Mouse (Mus musculus): Measurements from ENCODE around the gene Lypd6. TPM values are rescaled to one million over a fixed set of nuclear protein-coding genes. Genes with fewer than 3 reads are reported as not detected.

Gene Lypd6
- polyA plus RNA-seq (2012; ENCODE audit: insufficient read depth, low replicate concordance): not detected in 2 replicates

DNA sequence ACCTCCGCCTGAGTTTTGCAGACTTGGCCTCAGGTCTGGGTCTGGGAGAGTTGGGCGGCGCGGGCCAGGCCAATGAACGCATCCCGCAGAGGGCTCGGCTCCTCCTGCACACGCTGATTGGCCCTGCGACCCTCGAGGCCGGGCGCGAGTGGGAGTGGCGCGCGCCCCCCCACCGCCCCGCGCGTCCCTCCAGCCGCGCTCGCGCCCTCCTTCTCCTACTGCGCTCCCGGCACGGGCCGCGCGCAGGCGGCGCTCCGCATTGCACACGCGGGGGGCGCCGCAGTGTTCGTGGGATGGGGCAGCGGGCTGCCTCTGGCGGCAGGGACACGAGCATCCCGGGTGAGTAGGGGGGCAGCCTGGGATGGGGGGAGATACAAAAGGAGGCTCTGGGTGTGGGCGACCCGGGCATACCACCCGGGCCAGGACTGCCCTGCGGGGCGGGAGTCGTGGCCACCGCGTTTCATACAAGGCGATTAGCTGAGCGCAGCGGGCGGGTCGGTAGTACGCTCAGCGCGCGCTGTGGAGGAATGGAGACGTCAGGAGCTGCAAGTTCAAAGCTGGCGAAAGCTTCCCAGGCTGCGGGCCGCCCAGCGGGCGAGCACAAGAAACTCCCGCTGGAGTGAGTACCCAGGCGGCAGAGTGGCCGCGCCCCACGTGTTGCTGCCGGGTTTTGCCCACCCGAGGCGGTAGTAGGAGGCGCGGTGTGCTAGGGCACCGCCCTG, at the start of gene Lypd6:
Gene Lypd6 (plus strand): TSS at position 184 of the 722 bp plus-strand sequence.
- Histone ChIP-seq H3K36me3 (replicated peaks; ENCODE audit: low read length) (no peaks in the 10 kb centered on the region), H3K9me3 (peaks cover 3% of the 10 kb centered on the region), H3K4me1 (peaks cover 11% of the 10 kb centered on the region), H3K4me3 (replicated peaks) (peak within 1 kb of the TSS; percentile 89), H3K27me3 (replicated peaks) (peaks cover 54% of the 10 kb centered on the region)
- TF ChIP-seq FLI1 (IDR thresholded peaks at IDR 0.05; ENCODE audit: low read length): no peak
- TF ChIP-seq GATA1 (IDR thresholded peaks at IDR 0.05; ENCODE audit: borderline replicate concordance, low read length): no peak

- H3K4me1 ChIP-seq: no peaks in the 10 kb centered on the region
These were observed 46.8 kb upstream of the Lypd6 start for GRCm38 (mm10) chr2:50019477-50019876.

GRCm38 (mm10) chr2:50025549-50025948, 40.7 kb upstream of the Lypd6 start:
- H3K36me3 ChIP-seq (replicated peaks; ENCODE audit: low read length): no peaks in the 10 kb centered on the region
- TF ChIP-seq GATA1 (IDR thresholded peaks at IDR 0.05; ENCODE audit: borderline replicate concordance, low read length) (no peak), FLI1 (IDR thresholded peaks at IDR 0.05; ENCODE audit: low read length) (no peak)
- no peaks in the 10 kb centered on the region for H3K4me1 ChIP-seq
- H3K9me3 ChIP-seq: no peaks in the 10 kb centered on the region
- no peaks in the 10 kb centered on the region for H3K27me3 ChIP-seq (replicated peaks)
- H3K4me3 ChIP-seq (replicated peaks): no peak overlapping the region

More at GRCm38 (mm10) chr2:50019477-50019876, 46.8 kb upstream of the Lypd6 start:
- TF ChIP-seq GATA1 (IDR thresholded peaks at IDR 0.05; ENCODE audit: borderline replicate concordance, low read length) (no peak), FLI1 (IDR thresholded peaks at IDR 0.05; ENCODE audit: low read length) (no peak)
- Histone ChIP-seq H3K4me3 (replicated peaks) (no peak overlapping the region), H3K27me3 (replicated peaks) (no peaks in the 10 kb centered on the region), H3K9me3 (no peaks in the 10 kb centered on the region), H3K36me3 (replicated peaks; ENCODE audit: low read length) (no peaks in the 10 kb centered on the region)

- Histone ChIP-seq H3K27me3 (replicated peaks) (no peaks in the 10 kb centered on the region), H3K36me3 (replicated peaks; ENCODE audit: low read length) (no peaks in the 10 kb centered on the region)
- no peak for TF ChIP-seq GATA1 (IDR thresholded peaks at IDR 0.05; ENCODE audit: borderline replicate concordance, low read length)
- TF ChIP-seq FLI1 (IDR thresholded peaks at IDR 0.05; ENCODE audit: low read length): no peak
These were observed 37.3 kb upstream of the Lypd6 start for GRCm38 (mm10) chr2:50028930-50029329.

DNA sequence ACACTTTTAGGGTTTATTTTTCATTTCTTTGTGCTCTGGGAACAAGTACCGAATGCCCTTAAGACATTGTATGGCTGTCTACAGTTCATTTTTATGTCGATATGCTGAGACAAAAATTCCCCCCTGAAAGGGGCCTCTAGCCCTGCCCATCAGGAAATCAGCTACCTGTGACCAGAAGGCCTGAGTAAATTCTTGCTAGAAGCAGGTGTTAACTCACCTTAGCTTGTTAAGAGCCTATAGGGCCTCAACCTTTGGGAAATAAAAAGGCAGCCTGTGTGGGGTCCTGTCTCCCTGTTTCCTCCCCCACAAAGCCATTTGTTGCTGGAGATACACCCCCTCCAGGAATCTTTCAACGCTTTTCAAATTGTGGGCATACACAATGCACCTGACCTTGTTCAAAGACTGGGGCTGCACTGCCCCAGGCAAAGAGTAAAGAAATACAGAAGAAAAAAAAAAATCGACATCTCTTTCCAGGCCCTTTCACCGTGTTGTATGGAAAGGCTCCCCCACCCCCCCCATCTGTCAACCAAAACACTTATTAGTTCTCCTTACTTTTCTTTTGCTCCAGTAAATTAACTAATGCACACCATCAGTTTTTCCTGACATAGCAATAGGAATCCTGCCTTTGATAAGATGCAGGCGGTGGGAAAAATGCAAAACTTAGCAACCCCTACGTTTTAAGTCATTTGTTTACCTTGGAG, 21.9 kb upstream of the Lypd6 start:
- no peaks in the 10 kb centered on the region for H3K4me1 ChIP-seq
- TF ChIP-seq FLI1 (IDR thresholded peaks at IDR 0.05; ENCODE audit: low read length) (no peak), GATA1 (IDR thresholded peaks at IDR 0.05; ENCODE audit: borderline replicate concordance, low read length) (no peak)
- H3K36me3 ChIP-seq (replicated peaks; ENCODE audit: low read length): no peaks in the 10 kb centered on the region
- H3K9me3 ChIP-seq: peaks cover 5% of the 10 kb centered on the region; the same call in 1 of the 2 replicates
- no peaks in the 10 kb centered on the region for H3K27me3 ChIP-seq (replicated peaks)
- H3K4me3 ChIP-seq (replicated peaks): no peak overlapping the region

More at GRCm38 (mm10) chr2:50028930-50029329, 37.3 kb upstream of the Lypd6 start:
- Histone ChIP-seq H3K4me1 (no peaks in the 10 kb centered on the region), H3K9me3 (no peaks in the 10 kb centered on the region), H3K4me3 (replicated peaks) (no peak overlapping the region)

DNA sequence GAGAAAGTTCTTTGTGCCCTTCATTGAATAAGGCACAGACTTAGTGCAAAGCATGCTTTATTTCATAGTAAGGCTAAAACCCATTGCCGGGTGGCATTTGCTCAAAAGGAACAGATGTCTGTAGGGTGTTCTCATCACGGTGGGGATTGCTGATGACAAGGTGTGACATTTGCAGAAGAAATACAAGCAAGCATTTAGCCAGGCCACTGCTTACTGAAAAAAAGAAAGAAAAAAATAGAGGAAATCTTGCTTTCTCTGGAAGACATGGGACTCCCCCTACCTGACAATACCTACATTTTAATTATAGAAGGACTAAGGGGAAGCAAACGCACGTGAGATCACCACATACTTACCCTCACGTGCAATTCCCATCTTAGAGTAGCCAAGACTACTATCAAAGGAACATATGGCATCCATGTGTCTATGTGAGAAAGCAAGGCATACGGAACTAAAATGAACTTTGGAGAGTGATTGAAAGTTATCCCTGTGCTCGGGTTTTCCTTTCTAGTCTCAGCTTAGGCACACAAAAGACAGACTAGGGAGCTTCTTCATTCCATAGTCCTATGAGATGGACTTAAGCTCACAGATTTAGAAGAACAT, 21.3 kb upstream of the Lypd6 start:
- Histone ChIP-seq H3K4me1 (no peaks in the 10 kb centered on the region), H3K27me3 (replicated peaks) (no peaks in the 10 kb centered on the region), H3K36me3 (replicated peaks; ENCODE audit: low read length) (no peaks in the 10 kb centered on the region), H3K4me3 (replicated peaks) (no peak overlapping the region), H3K9me3 (peaks cover 5% of the 10 kb centered on the region; the same call in 1 of the 2 replicates)
- no peak for TF ChIP-seq GATA1 (IDR thresholded peaks at IDR 0.05; ENCODE audit: borderline replicate concordance, low read length)
- no peak for TF ChIP-seq FLI1 (IDR thresholded peaks at IDR 0.05; ENCODE audit: low read length)

- Histone ChIP-seq H3K4me3 (replicated peaks) (no peak overlapping the region), H3K9me3 (0 out of 2 replicates have a peak, but pooled peaks cover 2% of the 10 kb centered on the region), H3K36me3 (replicated peaks; ENCODE audit: low read length) (no peaks in the 10 kb centered on the region), H3K4me1 (no peaks in the 10 kb centered on the region), H3K27me3 (replicated peaks) (no peaks in the 10 kb centered on the region)
- TF ChIP-seq FLI1 (IDR thresholded peaks at IDR 0.05; ENCODE audit: low read length): no peak
These were observed 20.4 kb upstream of the Lypd6 start for GRCm38 (mm10) chr2:50045841-50046240.

- 0 out of 2 replicates have a peak, but pooled peaks cover 2% of the 10 kb centered on the region for H3K9me3 ChIP-seq
- H3K36me3 ChIP-seq (replicated peaks; ENCODE audit: low read length): no peaks in the 10 kb centered on the region
- no peaks in the 10 kb centered on the region for H3K4me1 ChIP-seq
- no peak for TF ChIP-seq FLI1 (IDR thresholded peaks at IDR 0.05; ENCODE audit: low read length)
- TF ChIP-seq GATA1 (IDR thresholded peaks at IDR 0.05; ENCODE audit: borderline replicate concordance, low read length): no peak
- H3K4me3 ChIP-seq (replicated peaks): no peak overlapping the region
- no peaks in the 10 kb centered on the region for H3K27me3 ChIP-seq (replicated peaks)
These were observed 17.8 kb upstream of the Lypd6 start for GRCm38 (mm10) chr2:50048442-50048841.

DNA sequence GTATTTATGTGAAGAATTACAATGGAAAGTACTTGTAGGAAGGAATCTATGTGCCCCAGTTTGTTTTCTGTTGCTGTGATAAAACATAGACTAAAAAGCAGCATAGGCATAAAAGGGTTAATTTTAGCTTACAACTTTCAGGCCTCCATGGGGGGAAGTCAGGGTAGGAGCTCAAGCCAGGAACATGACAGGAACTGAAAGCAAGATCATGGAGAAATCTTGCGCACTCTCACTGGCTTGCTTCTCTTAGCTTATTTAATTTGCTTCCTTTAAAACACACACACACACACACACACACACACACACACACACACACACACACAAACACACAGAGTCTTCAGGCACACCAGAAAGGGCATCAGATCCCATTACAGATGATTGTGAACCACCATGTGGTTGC, 12.3 kb upstream of the Lypd6 start:
- TF ChIP-seq FLI1 (IDR thresholded peaks at IDR 0.05; ENCODE audit: low read length) (no peak), GATA1 (IDR thresholded peaks at IDR 0.05; ENCODE audit: borderline replicate concordance, low read length) (no peak)
- Histone ChIP-seq H3K27me3 (replicated peaks) (no peaks in the 10 kb centered on the region), H3K36me3 (replicated peaks; ENCODE audit: low read length) (no peaks in the 10 kb centered on the region), H3K9me3 (no peaks in the 10 kb centered on the region), H3K4me1 (no peaks in the 10 kb centered on the region), H3K4me3 (replicated peaks) (no peak overlapping the region)

GRCm38 (mm10) chr2:50065902-50066245, 355 bp upstream of the Lypd6 start:
- peaks cover 3% of the 10 kb centered on the region for H3K9me3 ChIP-seq
- TF ChIP-seq GATA1 (IDR thresholded peaks at IDR 0.05; ENCODE audit: borderline replicate concordance, low read length) (no peak), FLI1 (IDR thresholded peaks at IDR 0.05; ENCODE audit: low read length) (no peak)
- peaks cover 54% of the 10 kb centered on the region for H3K27me3 ChIP-seq (replicated peaks)
- H3K4me1 ChIP-seq: peaks cover 11% of the 10 kb centered on the region
- no peaks in the 10 kb centered on the region for H3K36me3 ChIP-seq (replicated peaks; ENCODE audit: low read length)
- peak overlapping the region; percentile 89 for H3K4me3 ChIP-seq (replicated peaks)

All from megakaryocyte, embryonic 14.5 days (primary cell).